Mouse (Mus musculus): ENCODE measurements around the gene Zfp57. TPM values are rescaled to one million over a fixed set of nuclear protein-coding genes. Genes with fewer than 3 reads are reported as not detected.

The Zfp57 gene
- polyA plus RNA-seq (2012; rRNA removed; ENCODE audit: low replicate concordance), result 7.8 and 20.5 TPM in 2 replicates

GRCm38 (mm10) chr17:37000863-37001262 lies at the start of gene Zfp57:
Gene Zfp57 (plus strand): TSS chr17:37001163.

GRCm38 (mm10) chr17:36957999-36958743 lies 42.8 kb upstream of the Zfp57 start, which contains the start of the genes Znrd1 and Znrd1as:
Gene Znrd1 (minus strand): TSS chr17:36958559.
Gene Znrd1as (plus strand): TSS chr17:36958592.

GRCm38 (mm10) chr17:36981221-36981813 lies 19.6 kb upstream of the Zfp57 start, which contains the start of gene 2410137M14Rik:
Gene 2410137M14Rik (minus strand): TSS chr17:36981237.

GRCm38 (mm10) chr17:36989437-36989836 lies 11.5 kb upstream of the Zfp57 start, which contains the start of gene H2-M5:
Gene H2-M5 (minus strand): TSS chr17:36989537.

GRCm38 (mm10) chr17:37022628-37023576 lies 21.9 kb downstream of the Zfp57 start, which contains the start of gene Mog:
Gene Mog (minus strand): TSS chr17:37023398.

GRCm38 (mm10) chr17:37045611-37046311 lies 44.8 kb downstream of the Zfp57 start, which contains the start of gene Gabbr1:
Gene Gabbr1 (plus strand): TSS chr17:37045966.

Other genes starting within 250 kb of the Zfp57 start
- gene H2-M10.5, start 228.3 kb upstream of the Zfp57 start, polyA plus RNA-seq (2012; rRNA removed; ENCODE audit: low replicate concordance), result not detected in 2 replicates
- not detected in 2 replicates for gene H2-M10.6, start 189.0 kb upstream of the Zfp57 start, polyA plus RNA-seq (2012; rRNA removed; ENCODE audit: low replicate concordance)
- gene Trim26, start 164.0 kb upstream of the Zfp57 start, polyA plus RNA-seq (2012; rRNA removed; ENCODE audit: low replicate concordance), result 31.1 and 42.7 TPM in 2 replicates
- 0.10 TPM in 1 of 2 replicates, not detected in the other for gene Trim15, start 134.0 kb upstream of the Zfp57 start, polyA plus RNA-seq (2012; rRNA removed; ENCODE audit: low replicate concordance)
- gene Trim10, start 131.6 kb upstream of the Zfp57 start, polyA plus RNA-seq (2012; rRNA removed; ENCODE audit: low replicate concordance), result 0.04 and 0.06 TPM in 2 replicates
- gene Trim40, start 111.0 kb upstream of the Zfp57 start, polyA plus RNA-seq (2012; rRNA removed; ENCODE audit: low replicate concordance), result not detected in 2 replicates
- gene Trim31, start 103.0 kb upstream of the Zfp57 start, polyA plus RNA-seq (2012; rRNA removed; ENCODE audit: low replicate concordance), result not detected in 2 replicates
- 0.54 and 2.1 TPM in 2 replicates for gene Rnf39, start 58.2 kb upstream of the Zfp57 start, polyA plus RNA-seq (2012; rRNA removed; ENCODE audit: low replicate concordance)
- 34.2 and 43.5 TPM in 2 replicates for gene Ppp1r11, start 49.4 kb upstream of the Zfp57 start, polyA plus RNA-seq (2012; rRNA removed; ENCODE audit: low replicate concordance)
- gene Znrd1, start 42.6 kb upstream of the Zfp57 start, polyA plus RNA-seq (2012; rRNA removed; ENCODE audit: low replicate concordance), result 25.6 and 47.3 TPM in 2 replicates
- 2.5 and 4.2 TPM in 2 replicates for gene Znrd1as, start 42.6 kb upstream of the Zfp57 start, polyA plus RNA-seq (2012; rRNA removed; ENCODE audit: low replicate concordance)
- gene 2410137M14Rik, start 19.9 kb upstream of the Zfp57 start, polyA plus RNA-seq (2012; rRNA removed; ENCODE audit: low replicate concordance), result 0.19 TPM in 1 of 2 replicates, not detected in the other
- gene H2-M5, start 11.6 kb upstream of the Zfp57 start, polyA plus RNA-seq (2012; rRNA removed; ENCODE audit: low replicate concordance), result 0.19 and 0.95 TPM in 2 replicates
- gene Mog, start 22.2 kb downstream of the Zfp57 start, polyA plus RNA-seq (2012; rRNA removed; ENCODE audit: low replicate concordance), result not detected in 2 replicates
- gene Gabbr1, start 44.8 kb downstream of the Zfp57 start, polyA plus RNA-seq (2012; rRNA removed; ENCODE audit: low replicate concordance), result 30.9 and 71.8 TPM in 2 replicates
- not detected in 2 replicates for gene Olfr90, start 87.3 kb downstream of the Zfp57 start, polyA plus RNA-seq (2012; rRNA removed; ENCODE audit: low replicate concordance)
- gene Olfr91, start 97.1 kb downstream of the Zfp57 start, polyA plus RNA-seq (2012; rRNA removed; ENCODE audit: low replicate concordance), result not detected in 2 replicates
- gene Olfr92, start 118.9 kb downstream of the Zfp57 start, polyA plus RNA-seq (2012; rRNA removed; ENCODE audit: low replicate concordance), result not detected in 2 replicates
- gene Olfr93, start 160.3 kb downstream of the Zfp57 start, polyA plus RNA-seq (2012; rRNA removed; ENCODE audit: low replicate concordance), result not detected in 2 replicates
- 0.54 and 3.7 TPM in 2 replicates for gene Ubd, start 192.7 kb downstream of the Zfp57 start, polyA plus RNA-seq (2012; rRNA removed; ENCODE audit: low replicate concordance)
- not detected in 2 replicates for gene Olfr94, start 199.8 kb downstream of the Zfp57 start, polyA plus RNA-seq (2012; rRNA removed; ENCODE audit: low replicate concordance)
- gene Olfr95, start 212.0 kb downstream of the Zfp57 start, polyA plus RNA-seq (2012; rRNA removed; ENCODE audit: low replicate concordance), result not detected in 2 replicates
- not detected in 2 replicates for gene Olfr96, start 219.0 kb downstream of the Zfp57 start, polyA plus RNA-seq (2012; rRNA removed; ENCODE audit: low replicate concordance)
- not detected in 2 replicates for gene Olfr97, start 236.2 kb downstream of the Zfp57 start, polyA plus RNA-seq (2012; rRNA removed; ENCODE audit: low replicate concordance)

Measured in subcutaneous adipose tissue, adult 2 months (tissue).